In the genomic region with DNA sequence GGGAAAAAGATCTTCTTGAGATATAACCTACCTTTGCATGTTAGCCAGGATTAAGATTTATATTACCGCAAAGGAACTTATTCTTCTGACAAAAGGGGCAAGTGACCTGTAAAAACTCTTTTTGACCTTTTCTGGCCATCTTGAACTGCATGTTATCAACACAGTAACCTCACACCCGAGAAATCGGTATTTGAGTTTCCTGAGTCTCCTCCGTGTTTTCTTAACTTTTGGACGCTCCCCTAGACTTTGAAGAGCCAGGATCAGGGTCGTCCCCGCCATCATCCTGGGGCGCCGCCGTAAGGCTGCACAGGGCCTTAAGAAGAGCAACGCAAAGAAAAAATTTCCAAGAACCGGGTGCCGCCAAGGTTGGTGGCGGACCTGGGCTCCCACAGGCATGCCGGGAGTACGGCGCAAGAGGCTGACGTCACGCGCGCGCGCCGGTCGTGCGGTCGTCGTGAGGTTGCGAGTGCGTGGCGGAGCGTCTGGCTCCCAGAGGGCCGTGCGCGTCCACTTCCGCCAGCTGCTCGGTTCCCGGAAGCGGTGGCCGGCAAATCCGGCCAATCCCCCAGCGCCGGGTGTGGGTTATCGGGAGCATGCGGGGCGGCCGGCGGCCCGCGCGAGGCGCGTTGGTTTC, we compare ENCODE assay signal across 8 mouse cellular contexts. TPM values are rescaled to one million over a fixed set of nuclear protein-coding genes. Genes with fewer than 3 reads are reported as not detected.
DNase-seq lines count a peak whose midpoint lies in the region; ATAC-seq and TF ChIP-seq lines count a peak whose summit lies in the region.

A gene (plus strand): TSS at position 485 of the 634 bp plus-strand sequence.

- under 1% methylated on average over 51 of the region's 53 CpGs for WGBS in forebrain, embryonic 11.5 days
- WGBS in heart, embryonic 16.5 days, result under 1% methylated on average over 53 of the region's 53 CpGs
- WGBS in liver, embryonic 15.5 days (ENCODE audit: insufficient replicate concordance), result under 1% methylated on average over 53 of the region's 53 CpGs
- WGBS in neural tube, embryonic 12.5 days, result under 1% methylated on average over 53 of the region's 53 CpGs

- no peaks in the 10 kb centered on the region for H3K9me3 ChIP-seq in CH12.LX (replicated peaks; ENCODE audit: low read length)
- no peaks in the 10 kb centered on the region for H3K9me3 ChIP-seq in forebrain, embryonic 11.5 days (ENCODE audit: control insufficient read depth, low read length)
- no peaks in the 10 kb centered on the region for H3K9me3 ChIP-seq in heart, embryonic 16.5 days (replicated peaks; ENCODE audit: control insufficient read depth, low read length)
- no peaks in the 10 kb centered on the region for H3K9me3 ChIP-seq in liver, embryonic 15.5 days (replicated peaks)
- no peaks in the 10 kb centered on the region for H3K9me3 ChIP-seq in neural tube, embryonic 12.5 days

- peak within 1 kb of the TSS; percentile 90 to 97 (median 90) for H3K4me3 ChIP-seq in CH12.LX (replicated peaks in 1 of 3; ENCODE audit: low read depth in 2 of 3, low read length in 2 of 3, poor library complexity in 1 of 3)
- peak within 1 kb of the TSS; percentile 65 for H3K4me3 ChIP-seq in forebrain, embryonic 11.5 days (ENCODE audit: low read depth, low read length)
- H3K4me3 ChIP-seq in heart, embryonic 16.5 days (ENCODE audit: low read length), result peak within 1 kb of the TSS; percentile 72
- peak within 1 kb of the TSS; percentile 94 for H3K4me3 ChIP-seq in liver, embryonic 15.5 days (replicated peaks)
- H3K4me3 ChIP-seq in neural tube, embryonic 12.5 days, result peak within 1 kb of the TSS; percentile 90

- ATAC-seq in forebrain, embryonic 11.5 days (replicated peaks; ENCODE audit: low FRiP score), result peak; percentile 97
- ATAC-seq in heart, embryonic 16.5 days (replicated peaks; ENCODE audit: extremely low read depth, insufficient read depth, low FRiP score), result peak; percentile 97
- ATAC-seq in liver, embryonic 15.5 days (ENCODE audit: insufficient read depth), result peak; percentile 95
- ATAC-seq in neural tube, embryonic 12.5 days (ENCODE audit: low FRiP score, low read depth), result peak; percentile 97

- TF ChIP-seq RAD21 in CH12.LX (IDR thresholded peaks at IDR 0.05; ENCODE audit: low read depth, low read length), result no peak

- DNase-seq in CH12.LX (ENCODE audit: extremely low read depth), result peak; percentile 91
- peak; percentile 86 for DNase-seq in c-Kit-positive CD71-positive TER-119-negative erythroid progenitor cells, embryonic 14.5 days (ENCODE audit: low read depth)
- DNase-seq in forebrain, embryonic 11.5 days (ENCODE audit: low spot score), result peak; percentile 98
- peak; percentile 98 to 99 for DNase-seq in kidney, postnatal 36 days
- peak; percentile 94 for DNase-seq in telencephalon, adult 2 months (ENCODE audit: low read depth, low spot score)

- in situ Hi-C loops in CH12.LX (cut with MboI; ENCODE audit: low pct_ligation_motif_present, low pct_unique_long_range_greater_than_20kb, low sequenced_read_pairs), result loop anchor here (10.0 kb wide), 1 partner anchor 179 kb away; no protein-coding TSS in a partner anchor

- no peak for TF ChIP-seq CTCF in CH12.LX (conservative IDR thresholded peaks at IDR 0.05 in 1 of 2, IDR thresholded peaks at IDR 0.05 in 1 of 2; ENCODE audit: low read depth in 2 of 2, low read length in 2 of 2)

- H3K27ac ChIP-seq in CH12.LX (ENCODE audit: insufficient read depth, low read depth), result peak within 1 kb of the TSS; percentile 39
- 0 out of 2 replicates have a peak within 1 kb of the TSS, but pooled peaks have one; percentile 50 for H3K27ac ChIP-seq in forebrain, embryonic 11.5 days (ENCODE audit: low read depth, low read length)
- peak within 1 kb of the TSS; percentile 84 for H3K27ac ChIP-seq in heart, embryonic 16.5 days (ENCODE audit: low read length)
- peak within 1 kb of the TSS; percentile 70 for H3K27ac ChIP-seq in liver, embryonic 15.5 days (replicated peaks)
- H3K27ac ChIP-seq in neural tube, embryonic 12.5 days, result no peak within 1 kb of the TSS; the same call in 1 of the 2 replicates

- peak within 1 kb of the TSS; percentile 85 for H3K4me2 ChIP-seq in CH12.LX (ENCODE audit: insufficient read depth, low read depth, poor library complexity, severe bottlenecking)
- H3K4me2 ChIP-seq in forebrain, embryonic 11.5 days (ENCODE audit: low read depth, low read length, severe bottlenecking), result peak within 1 kb of the TSS; percentile 98
- H3K4me2 ChIP-seq in heart, embryonic 16.5 days (ENCODE audit: low read depth, low read length), result peak within 1 kb of the TSS; percentile 87
- peak within 1 kb of the TSS; percentile 96 for H3K4me2 ChIP-seq in liver, embryonic 15.5 days
- peak within 1 kb of the TSS; percentile 97 for H3K4me2 ChIP-seq in neural tube, embryonic 12.5 days (replicated peaks)

- dilution Hi-C loops in CH12.LX (cut with MboI; ENCODE audit: extremely low pct_ligation_motif_present, extremely low pct_unique_long_range_greater_than_20kb, low sequenced_read_pairs), result no loop called here

- peak; percentile 96 for TF ChIP-seq POLR2A in CH12.LX (IDR thresholded peaks at IDR 0.05; ENCODE audit: low read depth, low read length)

- H3K36me3 ChIP-seq in CH12.LX (replicated peaks in 1 of 2; ENCODE audit: control insufficient read depth in 1 of 2, insufficient read depth in 1 of 2, low read length in 1 of 2), result peaks cover 21 to 34% of the 10 kb centered on the region in 2 experiments
- H3K36me3 ChIP-seq in forebrain, embryonic 11.5 days (ENCODE audit: control insufficient read depth, insufficient read depth, low read length), result no peaks in the 10 kb centered on the region; the same call in 1 of the 2 replicates
- H3K36me3 ChIP-seq in heart, embryonic 16.5 days (ENCODE audit: control insufficient read depth, insufficient read depth), result peaks cover 23% of the 10 kb centered on the region
- peaks cover 26% of the 10 kb centered on the region for H3K36me3 ChIP-seq in liver, embryonic 15.5 days (replicated peaks)
- peaks cover 26% of the 10 kb centered on the region for H3K36me3 ChIP-seq in neural tube, embryonic 12.5 days

- no peak for TF ChIP-seq EP300 in CH12.LX (IDR thresholded peaks at IDR 0.05; ENCODE audit: low read length)

- H3K9ac ChIP-seq in CH12.LX (ENCODE audit: insufficient read depth, low read depth), result peak within 1 kb of the TSS; percentile 94
- peak within 1 kb of the TSS; percentile 86 for H3K9ac ChIP-seq in forebrain, embryonic 11.5 days (ENCODE audit: low read length)
- peak within 1 kb of the TSS; percentile 96 for H3K9ac ChIP-seq in heart, embryonic 16.5 days (ENCODE audit: low read length)
- H3K9ac ChIP-seq in liver, embryonic 15.5 days, result peak within 1 kb of the TSS; percentile 76
- peak within 1 kb of the TSS; percentile 79 for H3K9ac ChIP-seq in neural tube, embryonic 12.5 days

- peaks cover 7 to 30% of the 10 kb centered on the region in 2 experiments for H3K4me1 ChIP-seq in CH12.LX (ENCODE audit: control insufficient read depth in 1 of 2, insufficient read depth in 2 of 2)
- peaks cover 11% of the 10 kb centered on the region; the same call in 1 of the 2 replicates for H3K4me1 ChIP-seq in forebrain, embryonic 11.5 days (replicated peaks; ENCODE audit: control insufficient read depth, insufficient read depth, low read length)
- H3K4me1 ChIP-seq in heart, embryonic 16.5 days (ENCODE audit: control insufficient read depth, insufficient read depth, low read length), result peaks cover 11% of the 10 kb centered on the region
- peaks cover 25% of the 10 kb centered on the region for H3K4me1 ChIP-seq in liver, embryonic 15.5 days (replicated peaks)
- H3K4me1 ChIP-seq in neural tube, embryonic 12.5 days, result peaks cover 13% of the 10 kb centered on the region

- no peaks in the 10 kb centered on the region for H3K27me3 ChIP-seq in CH12.LX (replicated peaks)
- no peaks in the 10 kb centered on the region for H3K27me3 ChIP-seq in forebrain, embryonic 11.5 days (ENCODE audit: control insufficient read depth, insufficient read depth, low read length)
- no peaks in the 10 kb centered on the region for H3K27me3 ChIP-seq in heart, embryonic 16.5 days (ENCODE audit: control insufficient read depth, insufficient read depth, low read length)
- peaks cover 8% of the 10 kb centered on the region; the same call in 1 of the 2 replicates for H3K27me3 ChIP-seq in liver, embryonic 15.5 days
- 0 out of 2 replicates have a peak, but pooled peaks cover 2% of the 10 kb centered on the region for H3K27me3 ChIP-seq in neural tube, embryonic 12.5 days (replicated peaks)

- peaks cover 17% of the 10 kb centered on the region for H3K79me2 ChIP-seq in CH12.LX (replicated peaks; ENCODE audit: control insufficient read depth, extremely low read depth, insufficient read depth, poor library complexity, severe bottlenecking)

TF ChIP-seq in CH12.LX, 34 proteins besides CTCF, POLR2A, EP300 and RAD21 (continues in another document):
- peak; percentile 94 for TF ChIP-seq HCFC1 (IDR thresholded peaks at IDR 0.05; ENCODE audit: low read depth, low read length)
- peak; percentile 99 for TF ChIP-seq SIN3A (IDR thresholded peaks at IDR 0.05; ENCODE audit: low read length)
- TF ChIP-seq ZMIZ1 (IDR thresholded peaks at IDR 0.05; ENCODE audit: low read depth, low read length), result peak; percentile 82
- TF ChIP-seq PAX5 (IDR thresholded peaks at IDR 0.05; ENCODE audit: low read length), result no peak
- TF ChIP-seq TCF12 (IDR thresholded peaks at IDR 0.05; ENCODE audit: low read depth, low read length), result peak; percentile 90
- peak; percentile 70 for TF ChIP-seq NRF1 (IDR thresholded peaks at IDR 0.05; ENCODE audit: low read depth, low read length)
- no peak for TF ChIP-seq USF2 (conservative IDR thresholded peaks at IDR 0.05; ENCODE audit: low read depth, low read length)
- no peak for TF ChIP-seq CHD1 (IDR thresholded peaks at IDR 0.05; ENCODE audit: low read depth, low read length)
- no peak for TF ChIP-seq TBP (conservative IDR thresholded peaks at IDR 0.05; ENCODE audit: low read depth, low read length)
- TF ChIP-seq USF1 (IDR thresholded peaks at IDR 0.05; ENCODE audit: low read depth, low read length), result no peak; the same call in 1 of the 2 replicates
- peak; percentile 42 for TF ChIP-seq CHD2 (IDR thresholded peaks at IDR 0.05; ENCODE audit: low read length)
- peak; percentile 96 for TF ChIP-seq NELFE (IDR thresholded peaks at IDR 0.05; ENCODE audit: low read depth, low read length)
- TF ChIP-seq POLR2AphosphoS2 (IDR thresholded peaks at IDR 0.05; ENCODE audit: low read depth, low read length), result 0 out of 2 replicates have a peak, but pooled peaks have one; percentile 69
- peak; percentile 96 for TF ChIP-seq MAX (IDR thresholded peaks at IDR 0.05; ENCODE audit: low read length)
- peak; percentile 95 for TF ChIP-seq KAT2A (IDR thresholded peaks at IDR 0.05; ENCODE audit: insufficient replicate concordance, low read length)

RNA-seq across cellular contexts. Expression of the gene that starts here (rescaled TPM):
- total RNA-seq in CH12.LX (2012; rRNA removed) (112 and 137 TPM in 2 replicates), CH12.LX (2014; rRNA removed) (203 and 219 TPM in 2 replicates)
- polyA plus RNA-seq in CH12.LX (2012; ENCODE audit: insufficient read length, low read depth), result 121 and 143 TPM in 2 replicates
- polyA plus RNA-seq in forebrain, embryonic 11.5 days (2014; fragmentation: Nextera tagmentation; extraction: Ambion mirVana), result 108 and 122 TPM in 2 replicates
- polyA plus RNA-seq in heart, embryonic 16.5 days (2015; fragmentation: Nextera tagmentation; extraction: Ambion mirVana), result 98.8 and 106 TPM in 2 replicates
- polyA plus RNA-seq in liver, embryonic 15.5 days (2015; fragmentation: Nextera tagmentation; extraction: Ambion mirVana), result 72.2 and 83.8 TPM in 2 replicates
- 124 and 134 TPM in 2 replicates for polyA plus RNA-seq in neural tube, embryonic 12.5 days (2016; fragmentation: Nextera tagmentation; extraction: Ambion mirVana)
